Mouse (Mus musculus): ENCODE data around the gene Cdkal1.

DNA sequence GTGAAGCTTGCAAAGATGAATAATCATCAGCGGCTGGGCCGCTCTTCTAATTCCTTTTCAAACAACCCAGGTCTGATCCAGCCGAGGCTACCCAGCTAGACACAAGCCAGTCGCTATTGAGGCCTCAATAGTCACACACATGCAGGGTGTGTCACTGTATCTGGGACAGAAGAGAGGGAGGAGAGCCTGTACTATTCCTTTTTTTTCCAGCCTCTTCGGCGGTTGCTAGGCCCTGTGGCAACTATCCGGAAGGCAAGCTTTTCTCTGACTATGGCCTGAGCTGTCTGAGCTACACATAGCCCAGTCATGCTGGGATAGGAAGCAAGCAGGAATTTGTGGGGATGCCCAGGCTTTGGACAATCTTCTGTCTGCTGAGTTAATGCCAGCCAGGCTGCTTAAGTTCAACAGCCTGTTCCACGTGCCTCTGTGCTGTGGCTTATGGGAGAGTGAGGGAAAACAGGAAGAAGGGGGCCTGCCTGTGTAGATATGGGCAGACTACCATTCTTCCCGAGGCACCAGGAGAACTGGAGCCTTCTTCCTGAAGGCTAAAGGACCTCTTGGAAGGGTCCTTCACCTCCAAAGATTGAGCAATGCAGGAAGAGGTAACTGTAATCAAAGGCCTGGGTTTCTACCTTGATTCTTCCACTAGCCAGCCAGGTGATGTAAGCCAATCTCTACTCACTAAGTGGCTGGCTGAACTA is 658.5 kb downstream of the Cdkal1 start:
- TF ChIP-seq CTCF (conservative IDR thresholded peaks at IDR 0.05; ENCODE audit: insufficient read depth, insufficient read length, low read depth, low read length) (no peak), POLR2A (IDR thresholded peaks at IDR 0.05; ENCODE audit: low read depth, low read length) (no peak)
